Mouse (Mus musculus): Measurements from ENCODE around the gene Palm. TPM values are rescaled to one million over a fixed set of nuclear protein-coding genes. Genes with fewer than 3 reads are reported as not detected.
A peak's percentile ranks its signal among the peaks of the same experiment; 100 is the strongest.

Palm gene
- total RNA-seq, 2 experiments from 2014 or later = 44.3 to 45.7 TPM

DNA sequence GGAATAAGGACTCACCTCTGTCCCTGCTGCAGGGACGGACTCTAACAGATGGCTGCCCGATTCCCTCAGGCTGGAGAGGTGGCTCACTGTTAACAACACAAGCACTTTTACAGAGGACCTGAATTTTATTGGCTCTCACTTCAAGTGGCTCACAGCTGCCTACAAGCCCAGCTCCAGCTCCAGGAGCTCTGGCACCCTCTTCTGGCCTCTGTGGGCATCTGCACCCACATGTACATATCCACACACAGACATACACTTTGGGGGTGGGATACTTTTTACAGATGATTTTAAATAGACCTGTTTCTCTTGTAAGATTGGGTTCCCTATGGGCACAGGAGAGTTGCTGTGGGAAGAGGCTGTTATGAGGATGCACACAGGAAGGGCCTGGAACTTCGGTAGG, 21.1 kb upstream of the Palm start:
- DNase-seq = no peak

- DNase-seq = no peak
These were observed 20.2 kb upstream of the Palm start for GRCm38 (mm10) chr10:79773208-79773607.

- DNase-seq = no peak
These were observed 18.7 kb upstream of the Palm start for GRCm38 (mm10) chr10:79774486-79775279.

DNA sequence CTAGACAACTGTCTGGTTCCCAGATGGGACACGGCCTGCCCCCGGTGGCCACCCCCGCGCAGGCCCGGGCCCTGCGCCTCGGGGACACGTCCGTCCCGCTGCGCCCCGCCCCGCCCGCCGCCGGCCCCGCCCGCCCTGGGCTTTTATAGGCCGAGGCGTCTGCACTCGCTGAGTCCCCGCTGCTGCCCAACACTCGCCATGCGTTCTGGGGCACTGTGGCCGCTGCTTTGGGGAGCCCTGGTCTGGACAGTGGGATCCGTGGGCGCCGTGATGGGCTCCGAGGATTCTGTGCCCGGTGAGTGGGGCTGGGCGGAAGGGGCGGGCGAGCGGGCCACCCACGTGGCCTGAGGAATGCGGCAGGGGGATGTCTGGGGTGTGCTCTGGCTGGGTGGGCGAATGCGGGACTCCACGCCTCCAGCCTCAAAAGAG, 16.3 kb upstream of the Palm start, which contains the start of gene Fstl3:
TSS of gene Fstl3 (plus strand) at position 170 of the 429 bp plus-strand sequence.
- peak in 1 of 2 experiments; percentile 45 for DNase-seq

GRCm38 (mm10) chr10:79778006-79778405, 15.4 kb upstream of the Palm start:
- peak; percentile 50 to 61 for DNase-seq

GRCm38 (mm10) chr10:79779193-79779592, 14.2 kb upstream of the Palm start:
- no peak for DNase-seq

- DNase-seq = peak; percentile 94 to 96
These were observed 13.3 kb upstream of the Palm start for GRCm38 (mm10) chr10:79779784-79780663.

DNA sequence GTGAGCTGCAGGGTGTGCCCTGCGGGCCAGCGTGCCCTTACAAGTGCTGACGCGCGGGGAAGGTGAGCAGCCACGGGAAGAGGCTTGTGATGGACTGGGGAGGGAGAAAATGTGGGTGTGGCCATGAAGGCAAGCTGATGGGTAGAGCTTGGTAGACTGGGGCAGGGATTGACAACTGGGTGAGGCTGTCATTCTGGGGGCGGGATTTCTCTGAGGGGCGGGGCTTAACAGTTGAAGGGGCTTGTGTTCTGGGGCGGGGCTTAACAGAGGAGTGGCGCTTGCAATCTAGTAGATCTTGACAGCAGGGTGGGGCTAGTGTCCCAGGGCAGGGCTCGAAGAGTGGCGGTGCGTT, 12.7 kb upstream of the Palm start:
- DNase-seq = no peak

DNA sequence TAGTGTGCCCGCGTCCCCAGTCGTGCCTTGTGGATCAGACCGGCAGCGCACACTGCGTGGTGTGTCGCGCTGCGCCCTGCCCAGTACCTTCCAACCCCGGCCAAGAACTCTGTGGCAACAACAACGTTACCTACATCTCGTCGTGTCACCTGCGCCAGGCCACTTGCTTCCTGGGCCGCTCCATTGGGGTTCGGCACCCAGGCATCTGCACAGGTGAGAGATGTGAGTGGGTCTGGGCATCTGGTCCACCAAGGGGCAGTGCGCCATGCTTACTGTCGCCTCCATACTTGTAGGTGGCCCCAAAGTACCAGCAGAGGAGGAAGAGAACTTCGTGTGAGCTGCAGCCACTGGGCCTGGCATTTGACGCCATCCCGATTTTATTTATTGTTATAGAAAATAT, 12.2 kb upstream of the Palm start:
- no peak for DNase-seq

DNA sequence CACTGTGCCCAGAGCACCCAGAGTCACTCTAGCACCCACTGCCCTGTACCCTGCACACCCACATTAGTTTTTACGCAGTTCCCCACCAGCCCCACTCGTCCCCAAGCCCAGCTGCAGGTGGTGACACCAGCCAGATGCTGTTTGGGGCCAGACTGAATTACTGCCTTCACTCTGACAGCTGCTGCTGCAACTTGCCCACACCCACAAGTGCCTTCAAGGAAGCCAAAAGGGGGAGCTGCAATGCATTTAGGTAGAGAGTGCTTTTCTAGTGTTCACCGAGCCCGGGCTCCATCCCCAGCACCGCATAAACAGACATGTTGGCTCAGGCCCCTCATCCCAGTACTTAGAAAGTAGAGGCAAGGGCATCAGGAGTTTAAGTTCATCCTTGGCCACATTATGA, 11.4 kb upstream of the Palm start:
- no peak for DNase-seq

GRCm38 (mm10) chr10:79783050-79783449, 10.3 kb upstream of the Palm start:
- DNase-seq = no peak

DNA sequence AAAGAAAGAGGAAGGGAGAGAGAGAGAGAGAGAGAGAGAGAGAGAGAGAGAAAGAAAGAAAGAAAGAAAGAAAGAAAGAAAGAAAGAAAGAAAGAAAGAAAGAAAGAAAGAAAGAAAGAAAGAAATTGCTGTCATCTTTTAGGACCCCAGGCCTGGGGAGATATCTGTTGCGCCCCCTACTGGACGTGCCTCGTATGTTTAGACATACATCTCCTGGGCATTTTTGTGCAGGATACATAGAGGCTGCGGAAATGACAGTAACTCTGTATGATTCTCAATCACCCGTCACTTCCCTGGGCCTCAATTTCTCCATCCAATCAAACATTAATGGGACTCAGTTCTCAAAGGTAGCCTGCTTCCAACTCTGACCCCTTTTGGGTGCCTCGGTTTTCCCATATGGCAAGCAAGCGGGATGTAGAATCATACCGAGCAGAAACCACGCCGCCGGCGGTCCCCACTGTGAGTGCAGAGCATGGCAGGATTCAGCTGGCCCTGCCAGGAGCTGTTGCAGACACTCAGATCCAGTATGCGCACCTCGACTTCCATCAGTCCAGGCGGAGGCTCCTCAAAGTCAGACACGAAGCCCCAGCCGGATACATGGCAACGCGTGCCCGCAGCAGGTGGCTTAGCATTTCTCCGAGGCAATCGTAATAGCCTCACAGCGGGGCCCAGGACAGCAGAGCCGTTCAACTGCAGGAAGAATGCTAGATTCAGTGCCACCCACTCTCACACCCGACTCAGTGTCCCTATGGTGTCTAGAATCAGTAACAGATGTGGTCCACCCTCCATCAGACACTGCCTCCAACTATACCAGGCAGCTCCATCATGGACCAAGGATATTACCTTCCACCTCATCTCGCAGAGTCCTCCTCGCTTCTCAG, 9.2 kb upstream of the Palm start:
- DNase-seq = peak in 1 of 2 experiments; percentile 65

GRCm38 (mm10) chr10:79788386-79789158, 4.8 kb upstream of the Palm start:
- DNase-seq = peak; percentile 67 to 93

- DNase-seq = no peak
These were observed 3.8 kb upstream of the Palm start for GRCm38 (mm10) chr10:79789581-79789980.

DNA sequence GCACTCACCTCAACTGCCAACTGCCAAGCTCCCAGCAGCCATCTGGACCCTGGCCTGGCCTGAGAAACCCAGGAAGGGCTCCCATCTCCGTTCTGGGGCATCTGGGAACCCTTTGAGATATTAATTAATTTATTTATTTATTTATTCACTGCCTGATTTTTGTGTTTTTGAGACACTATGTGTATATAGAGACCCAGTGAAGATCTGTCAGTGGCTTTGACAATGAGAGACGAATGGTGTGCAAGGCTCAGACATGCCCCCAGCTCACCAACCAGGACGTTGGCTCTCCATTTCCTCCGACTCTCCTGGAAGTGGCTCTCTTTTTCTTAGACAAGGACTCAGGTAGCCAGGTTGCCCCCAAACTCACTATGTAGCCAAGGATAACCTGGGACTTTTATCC, 2.5 kb upstream of the Palm start, which contains the start of gene Prss57:
TSS of gene Prss57 (minus strand) at position 101 of the 400 bp plus-strand sequence.
- DNase-seq = no peak

DNA sequence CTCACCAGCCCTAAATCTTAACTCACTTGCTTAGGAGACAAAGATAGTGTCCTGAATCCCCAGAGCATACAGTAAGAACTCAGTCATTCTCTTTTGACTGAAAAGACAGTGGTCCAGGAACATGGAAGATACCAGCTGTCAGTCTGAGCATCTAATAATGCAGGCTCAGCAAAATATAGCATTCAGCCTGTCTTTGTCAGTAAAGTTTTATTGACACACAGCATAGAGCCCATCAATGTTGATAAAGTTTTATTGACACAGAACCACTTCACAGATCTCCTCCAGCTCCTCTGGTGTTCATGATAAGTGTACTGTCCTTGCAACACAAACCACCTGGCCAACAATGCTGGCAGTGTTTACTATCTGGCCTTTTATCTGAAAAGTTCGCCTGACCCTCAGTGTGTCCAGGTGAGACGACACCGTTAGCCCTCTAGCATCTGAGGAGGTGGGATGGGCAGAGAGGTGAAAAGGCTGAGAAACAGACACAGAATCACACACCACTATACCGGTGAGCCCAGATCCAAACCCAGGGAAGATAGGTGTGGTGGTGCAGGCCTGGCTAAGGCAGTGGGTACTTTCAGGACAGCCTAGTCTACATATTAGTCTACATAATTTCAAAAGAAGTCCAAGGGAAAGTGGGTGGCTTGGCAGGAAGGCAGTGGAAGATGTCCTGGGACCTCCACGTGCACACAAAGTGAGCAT, 882 bp upstream of the Palm start:
- DNase-seq = no peak

DNA sequence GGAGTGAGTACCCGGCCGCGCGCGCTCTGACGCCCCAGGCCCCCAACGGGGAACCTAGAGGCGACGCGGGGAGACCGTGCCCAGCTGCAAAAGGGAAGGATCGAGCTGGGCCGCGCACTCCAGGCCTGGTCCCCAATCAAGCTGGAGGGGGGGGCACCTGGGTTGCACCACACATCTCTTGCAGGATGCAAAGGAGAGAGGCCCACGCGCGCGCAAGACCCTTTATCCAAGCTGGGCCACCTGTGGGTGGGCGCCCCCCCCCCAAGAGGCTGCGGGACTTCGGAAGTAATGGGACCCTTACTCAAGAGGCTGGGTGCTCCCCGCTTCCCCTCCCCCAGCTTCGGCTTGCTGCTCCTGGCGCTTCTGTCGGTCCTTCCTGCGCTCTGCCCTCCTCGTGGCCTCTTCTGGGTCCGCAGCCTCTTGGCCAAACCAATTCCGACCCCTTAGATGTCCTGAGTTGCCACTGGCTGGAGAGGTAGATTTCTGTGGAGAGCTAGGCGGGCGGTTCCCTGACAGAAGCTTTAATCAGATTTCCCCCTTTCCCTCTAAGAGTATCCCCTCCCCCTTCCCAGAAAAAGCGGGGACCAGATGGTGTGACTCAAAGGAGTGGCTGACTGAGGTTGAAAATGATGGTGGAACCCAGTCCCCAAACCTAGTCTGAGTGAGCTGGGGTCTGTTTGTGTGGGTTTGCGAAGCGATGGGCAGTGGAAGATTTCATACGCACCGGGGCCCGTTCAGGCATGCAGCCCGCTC, 542 bp downstream of the Palm start:
- DNase-seq = peak; percentile 55 to 61

- DNase-seq = peak; percentile 91 to 97
These were observed 1.1 kb downstream of the Palm start for GRCm38 (mm10) chr10:79794491-79794931.

- no peak for DNase-seq
These were observed 2.5 kb downstream of the Palm start for GRCm38 (mm10) chr10:79795905-79796304.

GRCm38 (mm10) chr10:79797326-79797725, 4.0 kb downstream of the Palm start:
- peak; percentile 74 to 86 for DNase-seq
